ENCODE assay signal across 8 mouse cellular contexts in genomic region chr7:111080876-111081275, GRCm38 (mm10). TPM values are rescaled to one million over a fixed set of nuclear protein-coding genes. Genes with fewer than 3 reads are reported as not detected.
A peak's percentile ranks its signal among the peaks of the same experiment; 100 is the strongest.
DNase-seq lines count a peak whose midpoint lies in the region; ATAC-seq and TF ChIP-seq lines count a peak whose summit lies in the region.

No protein-coding gene starts in this region.

- no peaks in the 10 kb centered on the region for H3K4me1 ChIP-seq in kidney, adult 2 months (ENCODE audit: control insufficient read depth, insufficient read depth, low read length)
- H3K4me1 ChIP-seq in bone marrow macrophage, adult 2 months (ENCODE audit: control insufficient read depth, insufficient read depth, low read length) = peaks cover 9% of the 10 kb centered on the region
- peaks cover 22% of the 10 kb centered on the region for H3K4me1 ChIP-seq in hindbrain, embryonic 16.5 days (ENCODE audit: control insufficient read depth, insufficient read depth, low read depth, low read length)
- peaks cover 33% of the 10 kb centered on the region for H3K4me1 ChIP-seq in midbrain, embryonic 15.5 days

- TF ChIP-seq CTCF in kidney, adult 2 months (conservative IDR thresholded peaks at IDR 0.05; ENCODE audit: insufficient read depth, insufficient read length, low read depth, low read length) = no peak
- no peak for TF ChIP-seq CTCF in bone marrow macrophage, adult 2 months (IDR thresholded peaks at IDR 0.05; ENCODE audit: low read depth, low read length)

- H3K4me2 ChIP-seq in hindbrain, embryonic 16.5 days (ENCODE audit: low read length) = peak overlapping the region; percentile 63
- H3K4me2 ChIP-seq in midbrain, embryonic 15.5 days = peak overlapping the region; percentile 58

- H3K36me3 ChIP-seq in kidney, adult 2 months (ENCODE audit: control insufficient read depth, insufficient read depth, low read length) = peaks cover 40% of the 10 kb centered on the region
- peaks cover 46% of the 10 kb centered on the region for H3K36me3 ChIP-seq in hindbrain, embryonic 16.5 days (ENCODE audit: control insufficient read depth, insufficient read depth, low read length)
- H3K36me3 ChIP-seq in midbrain, embryonic 15.5 days (replicated peaks) = peaks cover 48% of the 10 kb centered on the region

- TF ChIP-seq POLR2A in kidney, adult 2 months (IDR thresholded peaks at IDR 0.05; ENCODE audit: low read depth, low read length) = no peak
- no peak for TF ChIP-seq POLR2A in bone marrow macrophage, adult 2 months (IDR thresholded peaks at IDR 0.05; ENCODE audit: borderline replicate concordance, low read depth, low read length)

- ATAC-seq in hindbrain, embryonic 16.5 days = no peak
- no peak for ATAC-seq in midbrain, embryonic 15.5 days (replicated peaks)

- H3K9ac ChIP-seq in hindbrain, embryonic 16.5 days (ENCODE audit: low read depth, low read length) = peak overlapping the region; percentile 89; the same call in 1 of the 2 replicates
- H3K9ac ChIP-seq in midbrain, embryonic 15.5 days = peak overlapping the region; percentile 100; the same call in 1 of the 2 replicates

- peak overlapping the region; percentile 33; the same call in 1 of the 2 replicates for H3K27ac ChIP-seq in kidney, adult 2 months (ENCODE audit: insufficient read depth, low read depth, low read length)
- no peak overlapping the region for H3K27ac ChIP-seq in bone marrow macrophage, adult 2 months (ENCODE audit: insufficient read depth, low read depth, low read length)
- H3K27ac ChIP-seq in hindbrain, embryonic 16.5 days (ENCODE audit: low read depth, low read length) = no peak overlapping the region
- no peak overlapping the region for H3K27ac ChIP-seq in midbrain, embryonic 15.5 days

- H3K4me3 ChIP-seq in kidney, adult 2 months (ENCODE audit: insufficient read depth, low read depth, low read length) = peak overlapping the region; percentile 92
- peak overlapping the region; percentile 70 for H3K4me3 ChIP-seq in bone marrow macrophage, adult 2 months (ENCODE audit: insufficient read depth, low read length)
- peak overlapping the region; percentile 73 for H3K4me3 ChIP-seq in hindbrain, embryonic 16.5 days (ENCODE audit: low read length)
- H3K4me3 ChIP-seq in midbrain, embryonic 15.5 days = peak overlapping the region; percentile 97

- peak; percentile 38 for DNase-seq in kidney, adult 2 months
- no peak for DNase-seq in kidney, postnatal 14 days
- no peak for DNase-seq in adrenal gland, postnatal 25 days
- no peak for DNase-seq in frontal cortex, postnatal 36 days (ENCODE audit: low spot score in 2 of 2)
- no peak for DNase-seq in right cerebral cortex, adult 2 months (ENCODE audit: low spot score in 2 of 2)

- no peaks in the 10 kb centered on the region for H3K27me3 ChIP-seq in kidney, adult 2 months (replicated peaks; ENCODE audit: control insufficient read depth, insufficient read depth, low read length)
- H3K27me3 ChIP-seq in hindbrain, embryonic 16.5 days (replicated peaks; ENCODE audit: control insufficient read depth, insufficient read depth, low read length) = no peaks in the 10 kb centered on the region
- H3K27me3 ChIP-seq in midbrain, embryonic 15.5 days (replicated peaks) = no peaks in the 10 kb centered on the region

- WGBS in kidney, adult 2 months = 43% methylated on average over 3 of the region's 3 CpGs
- 90% methylated on average over 3 of the region's 3 CpGs for WGBS in hindbrain, embryonic 16.5 days
- WGBS in midbrain, embryonic 15.5 days = 95% methylated on average over 3 of the region's 3 CpGs

- H3K9me3 ChIP-seq in hindbrain, embryonic 16.5 days (ENCODE audit: control insufficient read depth, low read length) = no peaks in the 10 kb centered on the region
- H3K9me3 ChIP-seq in midbrain, embryonic 15.5 days = no peaks in the 10 kb centered on the region

RNA-seq across cellular contexts. Expression of gene Eif4g2, which starts 2.0 kb away (rescaled TPM):
- polyA plus RNA-seq in kidney, adult 2 months (2012; rRNA removed) = 124 and 161 TPM in 2 replicates
- 343 and 428 TPM in 2 replicates for polyA plus RNA-seq in bone marrow macrophage, adult 2 months (2012; ENCODE audit: insufficient read depth, insufficient read length, missing spikeins)
- polyA plus RNA-seq in hindbrain, embryonic 16.5 days (2015; fragmentation: Nextera tagmentation; extraction: Ambion mirVana) = 893 and 1,080 TPM in 2 replicates
- 1,075 and 1,130 TPM in 2 replicates for polyA plus RNA-seq in midbrain, embryonic 15.5 days (2015; fragmentation: Nextera tagmentation; extraction: Ambion mirVana)
- total RNA-seq in adrenal gland, postnatal 25 days (2021) = 875 and 903 TPM in 2 replicates

RNA-seq across cellular contexts. Expression of gene Ctr9, which starts 52.1 kb away (rescaled TPM):
- 11.5 and 12.7 TPM in 2 replicates for polyA plus RNA-seq in kidney, adult 2 months (2012; rRNA removed)
- polyA plus RNA-seq in bone marrow macrophage, adult 2 months (2012; ENCODE audit: insufficient read depth, insufficient read length, missing spikeins) = 24.0 and 28.8 TPM in 2 replicates
- polyA plus RNA-seq in hindbrain, embryonic 16.5 days (2015; fragmentation: Nextera tagmentation; extraction: Ambion mirVana) = 63.7 and 72.1 TPM in 2 replicates
- 86.0 and 91.8 TPM in 2 replicates for polyA plus RNA-seq in midbrain, embryonic 15.5 days (2015; fragmentation: Nextera tagmentation; extraction: Ambion mirVana)
- 48.6 and 53.9 TPM in 2 replicates for total RNA-seq in adrenal gland, postnatal 25 days (2021)
